Mouse (Mus musculus) G1E (cell line): Measurements from ENCODE around the gene Gja5.

Experiments used
- CTCF ChIP-seq: IDR thresholded peaks from 2 replicates; pipeline ENCODE4 v1.5.1; 2012; ENCODE audit warnings: low read depth, low read length, inconsistent platforms, mixed read lengths
- GATA1 ChIP-seq: IDR thresholded peaks from 2 replicates; pipeline ENCODE4 v1.6.1; 2012; ENCODE audit warnings: borderline replicate concordance, low read length, inconsistent platforms, mixed read lengths
- GATA2 ChIP-seq: IDR thresholded peaks from 2 replicates; pipeline ENCODE4 v1.6.1; 2012; ENCODE audit warnings: low read depth, low read length, inconsistent platforms, borderline replicate concordance
- POLR2AphosphoS5 ChIP-seq: IDR thresholded peaks from 2 replicates; pipeline ENCODE4 v1.6.1; 2012; ENCODE audit warnings: low read depth, low read length, inconsistent platforms; ENCODE audit not compliant: insufficient replicate concordance
- TAL1 ChIP-seq: conservative IDR thresholded peaks from 2 replicates; pipeline ENCODE4 v1.6.1; 2012; ENCODE audit warnings: low read depth, low read length, inconsistent platforms, mixed read lengths

GRCm38 (mm10) chr3:96953489-96954233 is 49.2 kb downstream of the Gja5 start:
- no peak for TF ChIP-seq CTCF
- no peak for TF ChIP-seq GATA2
- no peak for TF ChIP-seq POLR2AphosphoS5
- TF ChIP-seq GATA1 = no peak
- no peak for TF ChIP-seq TAL1
